Mouse (Mus musculus): ENCODE measurements around the gene Tmem223. TPM values are rescaled to one million over a fixed set of nuclear protein-coding genes. Genes with fewer than 3 reads are reported as not detected.
A peak's percentile ranks its signal among the peaks of the same experiment; 100 is the strongest.

The Tmem223 gene
- polyA plus RNA-seq, 1 experiment from 2014 or later, result 123 TPM

DNA sequence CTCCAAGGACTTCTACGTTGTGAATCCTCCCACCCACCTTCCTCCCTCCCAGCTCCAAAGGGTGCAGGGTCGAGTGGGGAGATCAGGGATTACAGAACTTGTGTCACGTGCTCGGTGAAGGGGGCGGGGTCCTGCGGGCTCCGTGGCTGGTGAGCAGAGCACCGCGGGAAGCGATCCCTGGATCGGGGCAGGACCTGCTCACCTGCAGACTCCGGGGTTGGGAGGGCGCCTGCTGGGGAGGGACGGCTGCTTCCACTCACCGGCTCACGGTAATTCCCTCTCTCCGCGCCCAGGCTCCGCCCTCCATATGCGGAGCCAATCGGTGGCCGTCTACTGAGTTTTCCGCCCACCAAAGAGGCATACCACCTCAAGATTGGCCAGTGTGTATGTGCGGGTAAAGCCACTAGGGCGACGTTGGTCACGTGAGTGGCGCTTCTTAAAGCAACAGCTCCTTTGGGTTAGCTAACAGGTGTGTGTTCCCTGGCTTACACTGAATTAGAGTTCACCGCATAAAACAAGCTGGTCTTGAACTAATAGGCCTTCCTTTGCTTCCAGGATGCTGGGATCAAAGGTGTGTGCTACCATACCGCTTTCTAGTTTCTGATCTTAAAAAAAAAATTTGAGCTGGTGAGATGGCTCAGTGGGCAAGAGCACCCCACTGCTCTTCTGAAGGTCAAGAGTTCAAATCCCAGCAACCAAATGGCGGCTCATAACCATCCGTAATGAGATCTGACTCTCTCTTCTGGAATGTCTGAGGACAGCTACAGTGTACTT is 15.4 kb downstream of the Tmem223 start, which contains the start of gene Taf6l:
Gene Taf6l, minus strand, starts transcription at position 410 of the 774 bp plus-strand sequence.
- H3K36me3 ChIP-seq (ENCODE audit: control insufficient read depth, insufficient read depth, low read length), result peaks cover 8% of the 10 kb centered on the region; the same call in 1 of the 2 replicates
- peak within 1 kb of the TSS; percentile 67 for H3K4me3 ChIP-seq (ENCODE audit: low read depth, low read length)
- WGBS, result 1% methylated on average over 32 of the region's 32 CpGs
- no peaks in the 10 kb centered on the region for H3K9me3 ChIP-seq (ENCODE audit: control insufficient read depth, low read length)
- peaks cover 3% of the 10 kb centered on the region; the same call in 1 of the 2 replicates for H3K4me1 ChIP-seq (replicated peaks; ENCODE audit: control insufficient read depth, insufficient read depth, low read length)
- peak within 1 kb of the TSS; percentile 76 for H3K4me2 ChIP-seq
- DNase-seq (ENCODE audit: low spot score) (peak; percentile 83), ATAC-seq (replicated peaks; ENCODE audit: low FRiP score) (peak; percentile 99)
- H3K9ac ChIP-seq (ENCODE audit: low read depth, low read length), result peak within 1 kb of the TSS; percentile 60
- H3K27ac ChIP-seq (ENCODE audit: low read depth, low read length), result peak within 1 kb of the TSS; percentile 82
- H3K27me3 ChIP-seq (replicated peaks; ENCODE audit: control insufficient read depth, insufficient read depth, low read length), result no peaks in the 10 kb centered on the region

DNA sequence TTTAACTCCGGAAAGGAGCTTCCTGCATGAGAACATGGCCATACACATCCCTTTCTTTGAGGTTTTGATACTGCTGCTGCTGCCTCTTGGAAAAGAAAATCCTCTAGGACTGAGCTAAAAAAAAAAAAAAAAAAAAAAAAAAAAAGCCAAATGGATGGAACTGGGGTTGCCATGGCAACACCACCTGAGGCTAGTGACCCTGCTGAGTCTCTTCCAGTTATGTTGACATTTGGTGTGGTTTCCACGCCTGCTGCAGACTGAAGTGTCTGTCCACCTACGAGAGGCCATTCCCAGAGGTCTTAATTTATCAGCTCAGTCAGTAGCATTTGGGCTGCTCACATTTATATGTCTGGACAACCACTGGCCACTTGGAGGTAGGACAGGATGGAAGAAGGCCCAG is 17.7 kb downstream of the Tmem223 start:
- DNase-seq (ENCODE audit: low spot score) (no peak), ATAC-seq (replicated peaks; ENCODE audit: low FRiP score) (no peak)
- H3K9ac ChIP-seq (ENCODE audit: low read depth, low read length), result no peak overlapping the region
- H3K4me3 ChIP-seq (ENCODE audit: low read depth, low read length), result no peak overlapping the region
- peaks cover 15% of the 10 kb centered on the region for H3K36me3 ChIP-seq (ENCODE audit: control insufficient read depth, insufficient read depth, low read length)
- H3K27me3 ChIP-seq (replicated peaks; ENCODE audit: control insufficient read depth, insufficient read depth, low read length), result no peaks in the 10 kb centered on the region
- H3K4me1 ChIP-seq (replicated peaks; ENCODE audit: control insufficient read depth, insufficient read depth, low read length), result peaks cover 3% of the 10 kb centered on the region; the same call in 1 of the 2 replicates
- H3K4me2 ChIP-seq, result no peak overlapping the region
- no peaks in the 10 kb centered on the region; the same call in 1 of the 2 replicates for H3K9me3 ChIP-seq (ENCODE audit: control insufficient read depth, low read length)
- no peak overlapping the region for H3K27ac ChIP-seq (ENCODE audit: low read depth, low read length)
- 41% methylated on average over 3 of the region's 3 CpGs for WGBS

DNA sequence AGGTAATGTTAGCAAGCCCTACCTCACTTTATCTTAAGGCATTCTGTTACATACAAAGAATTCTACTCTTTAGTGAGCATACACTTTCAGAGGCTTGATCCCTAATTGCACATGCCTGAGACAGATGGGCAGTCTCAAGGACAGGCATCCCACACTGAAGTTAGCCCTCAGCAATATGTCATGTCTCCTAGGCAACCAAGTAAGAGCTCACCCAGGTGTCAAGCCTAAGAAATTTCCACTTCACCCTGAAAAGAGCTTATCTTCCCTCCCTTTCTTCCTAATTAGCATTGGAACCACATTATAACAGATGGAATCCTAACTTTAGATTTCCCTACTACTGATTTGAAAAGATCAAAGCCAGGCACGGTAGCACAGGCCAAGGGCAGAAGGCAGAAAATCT is 18.4 kb downstream of the Tmem223 start:
- Histone ChIP-seq H3K27ac (ENCODE audit: low read depth, low read length) (no peak overlapping the region), H3K4me3 (ENCODE audit: low read depth, low read length) (no peak overlapping the region), H3K9ac (ENCODE audit: low read depth, low read length) (no peak overlapping the region), H3K27me3 (replicated peaks; ENCODE audit: control insufficient read depth, insufficient read depth, low read length) (no peaks in the 10 kb centered on the region), H3K36me3 (ENCODE audit: control insufficient read depth, insufficient read depth, low read length) (peaks cover 19% of the 10 kb centered on the region), H3K4me2 (no peak overlapping the region), H3K9me3 (ENCODE audit: control insufficient read depth, low read length) (no peaks in the 10 kb centered on the region; the same call in 1 of the 2 replicates), H3K4me1 (replicated peaks; ENCODE audit: control insufficient read depth, insufficient read depth, low read length) (peaks cover 3% of the 10 kb centered on the region; the same call in 1 of the 2 replicates)
- ATAC-seq (replicated peaks; ENCODE audit: low FRiP score), result no peak
- WGBS, result 64% methylated on average over 1 of the region's 1 CpGs
- no peak for DNase-seq (ENCODE audit: low spot score)

DNA sequence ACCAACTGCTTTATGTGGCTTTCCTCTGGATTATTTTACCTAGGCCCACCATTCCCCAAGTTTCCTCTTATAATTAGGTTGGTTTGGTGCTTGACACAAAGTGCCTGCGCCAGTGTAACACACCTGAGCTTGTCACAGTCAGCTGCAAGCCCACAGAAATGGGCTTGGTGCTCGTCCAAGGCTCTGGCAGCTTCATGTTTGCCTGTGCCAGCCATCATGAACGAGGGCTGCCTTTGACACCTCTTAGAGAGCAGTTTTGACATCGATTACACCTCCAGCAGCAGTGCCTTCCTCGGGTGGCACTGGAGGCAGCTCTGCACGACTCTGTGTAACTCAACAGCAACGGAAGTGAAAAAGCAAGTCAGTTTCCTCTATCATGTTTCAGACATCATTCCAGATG is 19.4 kb downstream of the Tmem223 start:
- 0 out of 2 replicates have a peak, but pooled peaks cover 1% of the 10 kb centered on the region for H3K4me1 ChIP-seq (replicated peaks; ENCODE audit: control insufficient read depth, insufficient read depth, low read length)
- ATAC-seq (replicated peaks; ENCODE audit: low FRiP score) (no peak), DNase-seq (ENCODE audit: low spot score) (no peak)
- H3K27me3 ChIP-seq (replicated peaks; ENCODE audit: control insufficient read depth, insufficient read depth, low read length), result no peaks in the 10 kb centered on the region
- 77% methylated on average over 7 of the region's 7 CpGs for WGBS
- peaks cover 26% of the 10 kb centered on the region for H3K36me3 ChIP-seq (ENCODE audit: control insufficient read depth, insufficient read depth, low read length)
- H3K4me2 ChIP-seq, result no peak overlapping the region
- no peak overlapping the region for H3K4me3 ChIP-seq (ENCODE audit: low read depth, low read length)
- H3K9ac ChIP-seq (ENCODE audit: low read depth, low read length), result no peak overlapping the region
- no peaks in the 10 kb centered on the region; the same call in 1 of the 2 replicates for H3K9me3 ChIP-seq (ENCODE audit: control insufficient read depth, low read length)
- no peak overlapping the region for H3K27ac ChIP-seq (ENCODE audit: low read depth, low read length)

DNA sequence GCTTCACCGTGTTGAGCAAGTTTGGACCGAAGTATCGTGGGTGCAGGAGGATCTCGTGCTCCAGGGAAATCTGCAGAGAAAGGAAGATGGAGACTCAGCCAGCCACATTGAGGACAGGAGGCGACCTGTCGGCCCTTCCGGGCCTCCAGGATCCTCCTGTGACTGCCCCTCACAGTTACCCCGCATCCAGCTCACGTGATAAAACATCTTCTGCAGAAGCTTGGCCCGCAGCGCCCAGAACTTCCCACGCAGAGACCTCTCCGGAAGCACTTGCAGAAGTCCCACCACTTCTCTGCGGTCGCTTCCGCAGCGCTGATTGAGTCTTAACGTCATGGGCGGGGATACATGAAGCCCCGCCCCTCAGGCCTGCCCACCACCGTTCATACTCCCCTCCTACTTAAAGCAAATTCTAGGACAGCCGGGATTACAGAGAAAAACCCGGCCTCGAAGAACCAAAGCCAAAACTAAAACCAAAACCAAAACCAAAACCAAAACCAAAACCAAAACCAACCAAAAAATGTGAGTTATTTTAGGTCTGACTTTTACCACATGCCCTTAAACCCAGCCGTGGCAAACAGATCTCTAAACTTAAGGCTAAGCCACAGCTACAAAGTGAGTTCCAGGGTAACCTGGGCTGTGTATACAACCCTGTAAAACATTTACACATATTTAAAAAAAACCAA is 27.6 kb downstream of the Tmem223 start, which contains the start of gene Polr2g:
Gene Polr2g, minus strand, starts transcription at position 314 of the 683 bp plus-strand sequence.
- DNase-seq (ENCODE audit: low spot score) (peak; percentile 84), ATAC-seq (replicated peaks; ENCODE audit: low FRiP score) (peak; percentile 71)
- peak within 1 kb of the TSS; percentile 80 for H3K9ac ChIP-seq (ENCODE audit: low read depth, low read length)
- no peaks in the 10 kb centered on the region for H3K9me3 ChIP-seq (ENCODE audit: control insufficient read depth, low read length)
- H3K36me3 ChIP-seq (ENCODE audit: control insufficient read depth, insufficient read depth, low read length), result peaks cover 18% of the 10 kb centered on the region
- H3K27me3 ChIP-seq (replicated peaks; ENCODE audit: control insufficient read depth, insufficient read depth, low read length), result no peaks in the 10 kb centered on the region
- H3K27ac ChIP-seq (ENCODE audit: low read depth, low read length), result peak within 1 kb of the TSS; percentile 66
- peaks cover 10% of the 10 kb centered on the region for H3K4me1 ChIP-seq (replicated peaks; ENCODE audit: control insufficient read depth, insufficient read depth, low read length)
- peak within 1 kb of the TSS; percentile 80 for H3K4me3 ChIP-seq (ENCODE audit: low read depth, low read length)
- peak within 1 kb of the TSS; percentile 75 for H3K4me2 ChIP-seq
- 1% methylated on average over 25 of the region's 25 CpGs for WGBS

DNA sequence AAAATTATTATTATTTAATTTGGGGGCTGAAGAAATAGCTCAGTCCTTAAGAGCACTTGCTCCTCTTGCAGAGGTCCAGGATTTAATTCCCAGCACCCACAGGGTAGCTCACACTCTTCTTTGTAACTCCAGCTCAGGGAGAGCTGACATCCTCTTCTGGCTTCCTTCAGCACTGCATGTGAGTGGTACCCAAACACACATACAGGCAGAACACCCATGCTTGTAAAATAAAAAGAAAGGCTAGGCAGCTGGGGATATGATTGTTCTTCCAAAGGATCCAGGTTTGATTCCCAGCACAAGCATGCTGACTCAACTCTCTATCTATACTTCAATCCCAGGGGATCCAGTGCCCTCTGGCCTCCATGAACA is 28.1 kb downstream of the Tmem223 start:
- Histone ChIP-seq H3K36me3 (ENCODE audit: control insufficient read depth, insufficient read depth, low read length) (peaks cover 14% of the 10 kb centered on the region), H3K27me3 (replicated peaks; ENCODE audit: control insufficient read depth, insufficient read depth, low read length) (no peaks in the 10 kb centered on the region), H3K4me2 (peak overlapping the region; percentile 75), H3K9ac (ENCODE audit: low read depth, low read length) (no peak overlapping the region), H3K9me3 (ENCODE audit: control insufficient read depth, low read length) (no peaks in the 10 kb centered on the region), H3K4me1 (replicated peaks; ENCODE audit: control insufficient read depth, insufficient read depth, low read length) (peaks cover 14% of the 10 kb centered on the region), H3K4me3 (ENCODE audit: low read depth, low read length) (peak overlapping the region; percentile 80; the same call in 1 of the 2 replicates), H3K27ac (ENCODE audit: low read depth, low read length) (no peak overlapping the region)
- DNase-seq (ENCODE audit: low spot score) (no peak), ATAC-seq (replicated peaks; ENCODE audit: low FRiP score) (no peak)

DNA sequence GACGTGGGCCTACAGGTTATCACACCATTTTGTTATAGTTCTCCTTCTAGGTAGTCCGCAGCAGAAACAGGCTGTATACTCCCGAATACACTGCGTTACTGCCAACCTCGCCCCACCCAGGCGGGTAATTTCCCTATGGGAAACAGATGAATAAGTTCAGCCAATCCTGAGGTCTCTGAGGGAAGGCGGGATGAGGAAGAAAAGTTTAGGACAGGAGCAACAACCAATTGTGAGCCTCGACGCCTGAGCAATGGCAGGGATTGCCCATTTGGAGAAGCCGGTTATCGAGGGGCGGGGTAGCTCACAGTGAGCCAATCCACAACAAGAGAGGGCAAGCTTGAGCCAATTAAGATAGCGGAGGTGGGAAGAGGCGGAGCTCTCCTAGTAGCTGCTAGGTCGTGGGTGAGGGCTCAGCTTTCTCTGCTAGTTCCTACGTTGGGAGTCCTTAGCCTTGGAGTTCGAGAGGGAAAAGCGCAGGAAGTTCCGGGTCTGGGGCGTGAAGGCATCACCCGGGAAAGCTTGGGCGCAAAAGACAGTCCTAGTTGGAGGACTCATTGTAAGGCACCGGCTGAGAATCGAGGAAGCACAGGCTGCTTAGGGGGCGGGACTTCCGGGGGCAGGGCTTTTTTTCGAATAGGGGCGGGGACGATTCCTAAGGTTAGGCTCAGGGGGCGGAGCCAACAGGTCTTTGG is 31.5 kb downstream of the Tmem223 start, which contains the start of gene Zbtb3:
Gene Zbtb3, plus strand, starts transcription at position 426 of the 692 bp plus-strand sequence.
- Histone ChIP-seq H3K4me3 (ENCODE audit: low read depth, low read length) (peak within 1 kb of the TSS; percentile 59), H3K27ac (ENCODE audit: low read depth, low read length) (peak within 1 kb of the TSS; percentile 56), H3K9me3 (ENCODE audit: control insufficient read depth, low read length) (no peaks in the 10 kb centered on the region), H3K36me3 (ENCODE audit: control insufficient read depth, insufficient read depth, low read length) (peaks cover 9% of the 10 kb centered on the region; the same call in 1 of the 2 replicates), H3K4me1 (replicated peaks; ENCODE audit: control insufficient read depth, insufficient read depth, low read length) (peaks cover 18% of the 10 kb centered on the region), H3K27me3 (replicated peaks; ENCODE audit: control insufficient read depth, insufficient read depth, low read length) (no peaks in the 10 kb centered on the region), H3K9ac (ENCODE audit: low read depth, low read length) (peak within 1 kb of the TSS; percentile 59), H3K4me2 (peak within 1 kb of the TSS; percentile 66)
- peak; percentile 94 for ATAC-seq (replicated peaks; ENCODE audit: low FRiP score)
- peak; percentile 93 for DNase-seq (ENCODE audit: low spot score)
- under 1% methylated on average over 30 of the region's 30 CpGs for WGBS

DNA sequence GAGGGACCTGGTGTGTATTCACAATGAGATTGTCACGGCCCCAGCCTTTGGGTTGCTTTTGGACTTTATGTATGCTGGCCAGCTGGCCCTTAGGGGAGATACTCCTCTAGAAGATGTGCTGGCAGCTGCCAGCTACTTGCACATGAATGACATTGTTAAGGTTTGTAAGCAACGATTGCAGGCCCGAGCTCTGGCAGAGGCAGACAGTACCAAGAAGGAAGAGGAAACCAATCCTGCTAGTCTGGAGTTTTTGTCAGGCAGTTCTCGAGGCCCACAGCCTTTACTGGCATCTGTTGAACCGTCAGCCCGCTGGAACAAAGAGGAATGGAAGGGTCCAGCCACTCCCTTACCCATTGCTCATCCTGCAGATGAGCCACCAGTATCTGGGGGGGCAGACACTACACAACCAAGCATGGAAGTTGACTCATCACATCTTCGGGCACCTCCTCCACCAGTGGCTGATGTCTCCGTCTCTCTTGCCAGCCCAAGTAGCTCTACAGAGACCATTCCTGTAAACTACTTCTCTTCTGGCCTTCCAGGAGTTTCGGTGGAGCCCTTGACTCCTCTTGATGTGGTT is 32.5 kb downstream of the Tmem223 start:
- Histone ChIP-seq H3K9me3 (ENCODE audit: control insufficient read depth, low read length) (no peaks in the 10 kb centered on the region), H3K4me1 (replicated peaks; ENCODE audit: control insufficient read depth, insufficient read depth, low read length) (peaks cover 18% of the 10 kb centered on the region), H3K9ac (ENCODE audit: low read depth, low read length) (peak overlapping the region; percentile 44), H3K27me3 (replicated peaks; ENCODE audit: control insufficient read depth, insufficient read depth, low read length) (no peaks in the 10 kb centered on the region), H3K4me3 (ENCODE audit: low read depth, low read length) (peak overlapping the region; percentile 59), H3K36me3 (ENCODE audit: control insufficient read depth, insufficient read depth, low read length) (peaks cover 10% of the 10 kb centered on the region; the same call in 1 of the 2 replicates), H3K4me2 (peak overlapping the region; percentile 66), H3K27ac (ENCODE audit: low read depth, low read length) (peak overlapping the region; percentile 56)
- 76% methylated on average over 9 of the region's 9 CpGs for WGBS
- DNase-seq (ENCODE audit: low spot score) (no peak), ATAC-seq (replicated peaks; ENCODE audit: low FRiP score) (no peak)

Data from liver, embryonic 11.5 days (tissue).